Mouse (Mus musculus): ENCODE data around the gene Pcf11.
A peak's percentile ranks its signal among the peaks of the same experiment; 100 is the strongest.

Gene Pcf11

GRCm38 (mm10) chr7:92669507-92670471, at the start of gene Pcf11:
TSS of gene Pcf11 (minus strand) at chr7:92669934.
- DNase-seq (ENCODE audit: low read depth) = peak; percentile 94

- no peak for DNase-seq (ENCODE audit: low read depth)
Observed at GRCm38 (mm10) chr7:92715055-92715454, 45.3 kb upstream of the Pcf11 start.

- no peak for DNase-seq (ENCODE audit: low read depth)
Observed at GRCm38 (mm10) chr7:92711593-92711992, 41.9 kb upstream of the Pcf11 start.

GRCm38 (mm10) chr7:92709573-92709972, 39.8 kb upstream of the Pcf11 start:
- DNase-seq (ENCODE audit: low read depth) = no peak

- DNase-seq (ENCODE audit: low read depth) = no peak
Observed at GRCm38 (mm10) chr7:92706711-92707110, 37.0 kb upstream of the Pcf11 start.

GRCm38 (mm10) chr7:92705534-92705933, 35.8 kb upstream of the Pcf11 start:
- no peak for DNase-seq (ENCODE audit: low read depth)

- DNase-seq (ENCODE audit: low read depth) = no peak
Observed at GRCm38 (mm10) chr7:92703661-92704060, 33.9 kb upstream of the Pcf11 start.

GRCm38 (mm10) chr7:92698770-92699169, 29.0 kb upstream of the Pcf11 start:
- no peak for DNase-seq (ENCODE audit: low read depth)

GRCm38 (mm10) chr7:92696395-92696794, 26.7 kb upstream of the Pcf11 start:
- no peak for DNase-seq (ENCODE audit: low read depth)

- DNase-seq (ENCODE audit: low read depth) = no peak
Observed at GRCm38 (mm10) chr7:92689101-92689500, 19.4 kb upstream of the Pcf11 start.

GRCm38 (mm10) chr7:92688299-92688669, 18.6 kb upstream of the Pcf11 start:
- no peak for DNase-seq (ENCODE audit: low read depth)

GRCm38 (mm10) chr7:92687556-92688298, 18.0 kb upstream of the Pcf11 start:
- DNase-seq (ENCODE audit: low read depth) = no peak

GRCm38 (mm10) chr7:92677346-92677745, 7.6 kb upstream of the Pcf11 start:
- no peak for DNase-seq (ENCODE audit: low read depth)

GRCm38 (mm10) chr7:92675131-92675530, 5.4 kb upstream of the Pcf11 start:
- no peak for DNase-seq (ENCODE audit: low read depth)

GRCm38 (mm10) chr7:92668791-92669506, 785 bp downstream of the Pcf11 start:
- DNase-seq (ENCODE audit: low read depth) = peak; percentile 22

GRCm38 (mm10) chr7:92666274-92666820, 3.4 kb downstream of the Pcf11 start:
- no peak for DNase-seq (ENCODE audit: low read depth)

- no peak for DNase-seq (ENCODE audit: low read depth)
Observed at GRCm38 (mm10) chr7:92658050-92658449, 11.7 kb downstream of the Pcf11 start.

- no peak for DNase-seq (ENCODE audit: low read depth)
Observed at GRCm38 (mm10) chr7:92656386-92656785, 13.3 kb downstream of the Pcf11 start.

- DNase-seq (ENCODE audit: low read depth) = no peak
Observed at GRCm38 (mm10) chr7:92653329-92653728, 16.4 kb downstream of the Pcf11 start.

GRCm38 (mm10) chr7:92647790-92648189, 21.9 kb downstream of the Pcf11 start:
- DNase-seq (ENCODE audit: low read depth) = no peak

GRCm38 (mm10) chr7:92642358-92642757, 27.4 kb downstream of the Pcf11 start:
- no peak for DNase-seq (ENCODE audit: low read depth)

- DNase-seq (ENCODE audit: low read depth) = no peak
Observed at GRCm38 (mm10) chr7:92638050-92638449, 31.7 kb downstream of the Pcf11 start.

Data from c-Kit-positive CD71-negative TER-119-negative erythroid progenitor cells, embryonic 14.5 days (primary cell).